Mouse (Mus musculus): ENCODE data around the gene Gpc1. TPM values are rescaled to one million over a fixed set of nuclear protein-coding genes. Genes with fewer than 3 reads are reported as not detected.

The Gpc1 gene
- total RNA-seq, 1 experiment from 2014 or later = 69.4 TPM

DNA sequence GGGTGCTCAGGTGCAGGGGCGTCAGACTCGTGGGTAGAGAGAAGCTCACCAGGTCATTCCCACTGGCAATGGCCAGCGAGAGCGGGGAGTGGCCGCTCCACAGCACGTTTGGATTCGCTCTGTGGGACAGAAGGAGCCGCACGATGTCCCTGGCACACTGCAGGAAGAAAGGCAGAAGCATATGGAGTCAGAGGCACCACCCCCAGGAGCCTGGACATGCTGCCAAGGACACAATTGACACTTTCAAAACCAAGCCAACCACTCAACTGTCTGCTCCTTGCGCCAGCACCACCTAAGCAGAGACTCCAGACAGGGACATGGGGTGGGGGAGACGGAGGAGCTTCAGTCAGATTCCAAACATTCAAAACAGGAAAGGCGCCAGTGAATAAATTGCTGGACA lies 47.8 kb downstream of the Gpc1 start:
- DNase-seq = no peak

DNA sequence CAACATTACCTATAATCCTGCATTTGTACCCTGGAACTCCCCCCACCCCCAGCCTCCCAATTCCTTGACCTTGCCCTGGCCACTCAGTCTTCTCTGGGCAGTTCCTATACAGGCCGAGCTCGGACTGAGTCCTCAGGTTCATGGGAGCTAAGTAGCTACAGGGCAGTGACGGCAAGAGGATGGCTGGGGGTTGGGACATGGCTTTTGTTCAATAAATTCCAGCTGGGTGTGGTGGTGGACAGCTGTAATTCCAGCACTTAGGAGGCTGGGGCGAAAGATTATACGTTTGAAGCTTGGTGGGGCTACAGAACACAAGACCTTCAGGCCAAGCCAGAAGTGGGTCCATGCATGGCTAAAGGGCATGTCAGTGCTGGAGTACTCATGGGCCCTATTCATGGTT lies 48.7 kb downstream of the Gpc1 start:
- DNase-seq = no peak

DNA sequence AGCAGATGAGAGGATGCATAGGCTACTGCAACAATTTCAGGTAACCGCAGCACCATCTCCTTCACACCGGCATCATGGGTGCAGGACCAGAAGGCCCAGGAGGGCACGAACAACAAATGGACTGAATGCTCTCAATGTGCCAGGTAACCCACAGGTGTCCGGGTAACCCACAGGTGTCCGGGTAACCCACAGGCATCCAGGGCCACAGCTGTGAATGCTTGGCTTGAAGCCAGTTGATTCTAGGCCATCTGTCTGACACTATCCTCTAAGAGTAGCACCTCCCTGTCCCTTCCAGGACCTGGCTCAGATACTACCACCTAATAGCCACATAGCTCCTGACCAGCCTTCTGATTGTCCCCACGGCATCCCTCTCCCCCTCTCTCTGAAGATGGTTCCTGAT lies 50.5 kb downstream of the Gpc1 start:
- no peak for DNase-seq

DNA sequence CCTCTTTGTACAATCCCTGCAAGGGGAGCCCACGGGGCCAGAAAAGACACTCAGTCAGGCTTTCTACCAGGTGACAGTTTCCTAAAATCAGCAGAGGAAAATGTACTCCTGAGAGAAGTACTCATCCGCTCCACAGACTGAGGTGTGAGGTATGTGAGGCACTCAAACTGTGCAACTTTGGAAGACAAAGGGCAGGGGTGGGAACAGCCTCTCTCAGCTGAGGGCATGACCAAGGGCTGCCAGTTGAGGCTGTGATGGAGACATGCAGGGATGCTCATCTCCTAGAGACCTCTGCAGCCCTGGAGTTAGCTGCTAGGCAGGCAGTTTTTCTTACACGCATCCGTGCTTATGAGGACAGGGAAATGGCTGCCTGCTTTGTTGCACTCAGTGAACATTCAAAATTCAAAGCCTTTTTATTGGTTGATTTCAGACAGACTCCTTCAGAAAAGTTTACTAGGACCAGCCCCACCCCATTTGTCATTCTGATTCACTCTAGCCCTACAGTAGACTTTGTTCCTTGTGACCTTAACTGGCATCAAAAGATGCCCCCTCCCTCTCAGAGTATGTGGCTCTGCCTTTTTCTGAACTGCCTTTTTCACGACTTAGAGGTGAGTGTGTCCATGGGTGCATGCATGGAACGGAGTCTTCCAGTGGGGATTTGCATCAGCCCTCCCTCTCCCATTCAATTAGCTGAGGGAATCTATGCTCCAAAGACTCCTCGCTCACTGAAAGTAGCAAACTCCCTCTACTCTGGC lies 57.6 kb downstream of the Gpc1 start:
- DNase-seq = no peak

DNA sequence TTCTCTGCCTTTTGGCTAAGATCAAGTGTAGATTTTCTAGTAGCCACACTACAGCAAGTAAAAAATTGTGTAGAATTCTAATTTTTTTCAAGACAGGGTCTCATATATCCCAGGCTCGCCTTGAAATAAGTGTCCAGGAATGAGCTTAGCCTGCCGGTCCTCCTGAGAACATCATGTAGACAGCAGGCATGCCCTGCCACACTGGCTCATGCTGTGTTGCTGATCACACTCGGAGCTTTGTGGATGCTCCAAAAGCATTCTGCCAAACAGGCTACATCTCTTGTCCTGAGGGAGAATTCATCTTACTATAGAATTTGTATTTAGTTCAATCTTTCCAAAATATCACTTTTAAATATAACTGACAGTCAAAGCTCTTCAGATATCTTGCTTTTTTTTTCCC lies 61.3 kb downstream of the Gpc1 start:
- DNase-seq = no peak

DNA sequence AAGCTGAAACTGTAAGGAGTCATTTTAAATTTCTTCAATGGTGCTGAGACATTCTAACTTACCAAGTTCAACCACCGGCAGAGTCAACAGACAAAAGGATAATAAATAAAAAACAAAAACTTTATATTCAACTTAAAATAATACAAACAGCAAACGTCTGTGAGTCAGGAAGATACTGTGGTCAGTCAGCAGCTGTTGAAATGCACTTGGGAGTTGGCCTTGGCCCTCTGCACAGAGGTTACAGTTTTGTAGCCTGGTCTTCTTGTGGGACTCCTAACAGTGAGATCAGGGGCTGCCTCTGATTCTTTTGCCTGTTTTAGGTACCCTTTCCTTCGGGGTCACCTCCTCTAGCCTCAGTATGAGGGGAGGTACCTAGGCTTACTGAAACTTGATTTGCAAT lies 62.5 kb downstream of the Gpc1 start:
- no peak for DNase-seq

DNA sequence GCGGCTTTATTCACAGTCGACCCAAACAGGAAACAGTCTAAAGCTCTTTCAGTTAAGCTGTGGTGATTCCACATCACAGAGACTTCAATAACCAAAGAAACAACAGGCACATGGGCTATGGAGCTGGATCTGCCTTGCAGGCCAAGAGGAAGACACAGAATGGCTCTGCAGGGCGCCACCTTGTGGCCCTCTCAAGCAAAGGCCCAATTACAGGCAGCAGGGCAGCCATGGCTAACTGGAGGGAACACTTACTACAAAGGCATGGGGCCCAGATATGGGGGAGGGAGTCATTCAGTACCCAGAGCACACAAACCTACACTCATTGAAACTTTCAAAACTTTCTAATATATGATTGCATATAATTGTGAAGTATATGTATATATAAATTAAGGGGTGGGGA lies 63.6 kb downstream of the Gpc1 start:
- peak; percentile 81 for DNase-seq

DNA sequence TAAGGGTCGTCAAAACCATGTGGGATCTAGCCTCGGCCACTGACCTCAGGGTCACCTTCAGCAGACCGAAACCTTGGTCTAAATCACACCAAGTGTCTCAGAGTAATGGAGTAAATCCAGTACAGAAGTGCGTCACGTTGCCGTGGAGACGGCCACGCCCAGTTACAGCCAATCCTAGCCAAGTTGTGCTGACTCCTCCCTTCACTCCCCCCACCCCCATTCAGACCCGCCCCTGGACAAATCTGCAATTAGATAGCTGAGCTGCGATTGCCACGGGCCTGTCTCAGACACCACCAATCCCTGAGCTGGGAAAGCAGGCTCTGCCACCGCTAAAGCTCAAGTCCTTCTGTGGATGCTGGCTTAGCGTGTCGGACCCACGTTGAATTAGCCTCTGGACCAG lies 71.3 kb downstream of the Gpc1 start, which contains the start of gene Ankmy1:
Ankmy1 (minus strand) TSS at position 121 of the 400 bp plus-strand sequence.
- peak; percentile 65 for DNase-seq

DNA sequence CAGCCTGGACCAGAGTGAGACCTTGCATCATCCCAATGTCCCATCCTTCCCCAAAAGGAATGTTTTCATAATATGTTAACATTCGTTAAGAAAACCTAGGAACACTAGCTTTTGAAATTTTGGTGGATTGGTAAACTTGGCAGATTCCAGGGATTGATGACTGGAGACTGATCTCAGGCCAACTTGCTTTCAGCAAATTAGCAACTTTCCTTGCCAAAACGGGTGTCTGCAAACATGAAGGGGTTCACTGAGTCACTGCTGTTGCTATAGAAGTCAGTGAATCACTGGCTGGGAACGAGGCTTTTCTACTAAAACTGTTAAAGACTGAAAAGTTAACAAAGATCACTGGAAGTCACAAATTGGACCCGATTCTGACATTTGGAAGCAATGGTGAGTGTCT lies 72.2 kb downstream of the Gpc1 start:
- DNase-seq = no peak

DNA sequence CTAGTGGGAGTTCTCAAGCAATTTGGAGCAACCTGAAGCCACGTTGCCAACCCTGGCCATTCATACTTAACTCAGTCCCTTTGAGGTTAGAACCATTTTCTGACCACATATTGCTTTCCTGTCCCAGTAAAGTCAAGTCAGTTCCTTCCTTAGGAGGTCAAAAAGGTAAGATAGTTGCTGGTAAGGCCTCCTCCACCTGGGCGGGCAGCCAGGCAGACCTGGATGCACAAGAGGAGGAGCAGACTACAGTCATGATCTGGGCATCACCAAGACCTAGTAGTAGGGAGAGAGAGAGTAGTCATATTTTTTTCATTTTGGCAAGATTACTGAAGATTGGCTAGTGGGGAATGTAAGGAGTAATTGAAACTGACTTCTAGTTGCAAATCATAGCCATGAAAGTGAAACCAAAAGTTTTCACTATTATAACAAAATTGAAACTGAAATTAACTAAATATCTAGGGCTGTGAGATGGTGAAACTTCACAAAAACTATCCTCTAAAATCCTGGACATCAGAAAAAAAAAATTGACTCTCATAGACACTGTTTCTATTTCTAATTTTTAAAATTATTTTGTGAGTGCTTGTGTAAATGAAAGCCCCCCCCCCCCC lies 74.4 kb downstream of the Gpc1 start:
- DNase-seq = no peak

DNA sequence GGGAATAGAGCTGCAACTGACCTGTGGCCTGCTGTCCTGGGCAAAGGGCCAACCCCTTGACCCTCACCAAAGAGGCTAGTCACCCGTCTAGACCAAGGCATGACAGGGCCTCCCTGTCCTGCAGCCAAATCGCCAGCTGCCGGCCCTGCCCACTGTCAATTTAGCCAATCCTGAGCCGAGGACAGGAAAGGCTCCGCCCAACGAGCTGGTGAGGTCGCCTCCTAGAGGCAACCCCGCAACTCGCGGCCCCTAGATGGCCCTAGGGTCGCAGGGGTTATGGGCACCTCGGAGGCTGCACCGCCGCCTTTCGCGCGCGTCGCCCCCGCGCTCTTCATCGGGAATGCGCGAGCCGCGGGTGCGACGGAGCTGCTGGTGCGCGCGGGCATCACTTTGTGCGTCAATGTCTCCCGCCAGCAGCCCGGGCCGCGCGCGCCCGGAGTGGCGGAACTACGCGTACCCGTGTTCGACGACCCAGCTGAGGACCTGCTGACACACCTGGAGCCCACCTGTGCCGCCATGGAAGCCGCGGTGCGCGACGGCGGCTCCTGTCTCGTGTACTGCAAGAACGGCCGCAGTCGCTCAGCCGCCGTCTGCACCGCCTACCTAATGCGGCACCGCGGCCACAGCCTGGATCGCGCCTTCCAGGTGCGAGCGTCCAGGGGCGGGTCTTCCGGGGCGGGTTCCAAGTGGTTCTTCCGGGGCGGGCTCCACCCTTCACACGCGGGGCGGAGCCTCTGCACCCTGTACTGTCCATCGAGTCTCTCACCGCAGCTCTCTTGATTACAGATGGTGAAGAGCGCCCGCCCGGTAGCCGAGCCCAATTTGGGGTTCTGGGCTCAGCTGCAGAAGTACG lies 75.6 kb downstream of the Gpc1 start, which contains the start of gene Dusp28:
Dusp28 (plus strand) TSS at position 203 of the 853 bp plus-strand sequence.
- DNase-seq = peak; percentile 93

DNA sequence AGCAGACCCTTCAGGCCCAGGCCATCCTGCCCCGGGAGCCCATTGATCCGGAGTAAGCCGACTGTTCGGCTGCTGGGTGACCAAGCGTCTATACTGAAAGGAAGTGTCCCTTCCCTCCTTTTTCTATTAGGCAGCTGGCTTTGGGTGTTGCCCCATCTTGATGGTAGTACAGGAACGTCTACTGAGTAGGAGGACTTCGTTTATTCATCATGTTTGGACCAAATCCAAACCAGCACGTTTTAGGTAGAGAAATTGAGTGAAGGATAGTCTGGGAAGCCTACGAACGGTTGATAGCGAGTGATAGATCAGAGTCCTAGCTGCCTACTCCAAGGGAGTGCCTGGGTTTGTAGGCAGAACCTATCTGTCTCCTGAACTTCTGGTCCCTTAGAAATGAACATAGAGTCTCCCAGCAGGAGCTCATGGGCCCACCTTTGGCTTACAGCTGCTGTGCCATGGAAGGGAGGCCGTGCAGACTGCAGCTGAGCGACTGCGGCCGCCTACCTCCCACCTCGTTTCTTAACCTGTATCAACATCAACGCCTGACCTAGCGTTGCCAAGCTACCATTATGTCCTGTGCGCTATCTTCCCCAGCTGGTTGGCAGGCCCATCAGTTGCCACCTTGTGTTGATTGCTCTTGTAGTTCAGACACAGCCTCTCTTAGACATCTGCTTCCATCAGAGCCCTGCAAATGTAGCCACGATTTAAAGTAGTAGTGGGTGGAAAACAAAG lies 76.4 kb downstream of the Gpc1 start:
- no peak for DNase-seq

DNA sequence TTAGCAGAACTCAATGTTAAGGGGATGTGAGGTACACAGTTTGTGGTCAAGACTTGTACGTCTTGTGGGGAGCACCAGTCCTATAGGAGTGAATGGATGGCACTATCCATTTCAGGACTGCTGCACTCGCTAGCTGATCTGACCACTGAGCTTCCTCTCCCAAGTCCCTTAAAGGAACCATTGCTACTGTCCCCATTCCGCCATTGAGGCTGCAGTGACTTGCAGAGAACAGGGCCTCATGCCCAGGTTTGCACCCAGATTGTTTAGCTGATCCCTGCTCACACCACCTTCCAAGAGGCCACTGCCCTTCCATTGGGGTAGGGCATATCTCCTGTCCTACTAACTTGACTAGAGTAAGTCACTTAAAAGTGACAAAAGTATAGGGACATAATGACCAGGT lies 77.2 kb downstream of the Gpc1 start:
- DNase-seq = no peak

DNA sequence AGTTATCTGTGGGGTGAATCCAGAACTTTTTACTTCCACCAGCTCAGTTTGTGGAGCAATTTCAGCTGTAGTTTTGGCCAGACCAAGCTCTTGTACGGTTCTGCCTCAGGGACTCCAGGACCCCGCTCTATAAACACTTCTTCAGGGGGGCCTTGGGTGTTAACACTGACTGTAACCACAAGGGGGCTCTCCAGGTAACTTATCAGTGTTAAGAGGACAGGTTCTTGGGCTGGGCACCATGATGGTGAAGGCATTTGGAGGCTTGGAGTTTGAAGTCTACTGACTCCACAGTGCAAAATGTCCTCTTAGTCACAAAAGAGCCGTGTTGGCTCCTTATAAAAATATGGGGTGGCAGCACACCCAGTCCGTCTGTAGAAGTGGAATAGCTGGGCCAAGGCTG lies 77.6 kb downstream of the Gpc1 start:
- DNase-seq = no peak

Small RNA genes lying within 50 kb of the gene (microRNA-seq; reads per million reads assigned to microRNA genes)
- gene Mir149 = 1,120 to 2,076 reads per million in 2 experiments

Other genes with a start within 250 kb of the Gpc1 start
- not detected in 2 replicates for gene Olfr1412, start 245.9 kb upstream of the Gpc1 start, total RNA-seq (2021)
- gene Olfr1411, start 237.2 kb upstream of the Gpc1 start, total RNA-seq (2021) = not detected in 2 replicates
- not detected in 2 replicates for gene Olfr1410, start 225.9 kb upstream of the Gpc1 start, total RNA-seq (2021)
- gene Olfr12, start 213.9 kb upstream of the Gpc1 start, total RNA-seq (2021) = not detected in 2 replicates
- 311 and 345 TPM in 2 replicates for gene Cops9, start 189.7 kb upstream of the Gpc1 start, total RNA-seq (2021)
- gene Otos, start 182.8 kb upstream of the Gpc1 start, total RNA-seq (2021) = not detected in 2 replicates
- 0.52 and 1.5 TPM in 2 replicates for gene Ankmy1, start 71.3 kb downstream of the Gpc1 start, total RNA-seq (2021)
- 11.2 and 15.2 TPM in 2 replicates for gene Dusp28, start 75.3 kb downstream of the Gpc1 start, total RNA-seq (2021)
- gene Rnpepl1, start 79.1 kb downstream of the Gpc1 start, total RNA-seq (2021) = 93.6 and 108 TPM in 2 replicates
- gene Capn10, start 102.7 kb downstream of the Gpc1 start, total RNA-seq (2021) = 25.3 and 28.8 TPM in 2 replicates
- gene Gpr35, start 119.2 kb downstream of the Gpc1 start, total RNA-seq (2021) = 0.33 and 0.49 TPM in 2 replicates
- not detected in 2 replicates for gene Aqp12, start 174.7 kb downstream of the Gpc1 start, total RNA-seq (2021)